Mouse (Mus musculus): Measurements from ENCODE around the gene Col17a1.

The Col17a1 gene

DNA sequence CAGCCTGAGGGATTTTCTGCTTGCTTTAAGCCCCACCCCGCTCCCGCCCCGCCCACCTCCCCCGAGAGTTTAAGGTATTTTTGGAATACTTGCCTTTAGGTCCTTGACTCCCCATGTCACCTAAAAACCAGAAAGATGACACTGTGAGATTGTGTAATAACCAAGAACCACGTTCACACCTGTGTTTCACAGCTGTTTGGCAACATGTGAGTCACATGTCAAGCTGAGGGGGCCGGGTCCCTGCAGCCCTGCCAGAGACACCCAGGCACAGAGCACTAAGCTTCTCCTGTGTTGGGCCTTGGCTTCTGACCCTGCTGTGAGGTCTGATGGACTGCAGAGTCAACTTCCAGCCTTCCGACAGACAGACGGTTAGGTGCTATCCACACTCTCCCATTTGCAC is 24.3 kb downstream of the Col17a1 start:
- no peak for DNase-seq (ENCODE audit: low spot score)

GRCm38 (mm10) chr19:47659765-47660408 is 32.0 kb downstream of the Col17a1 start:
- DNase-seq (ENCODE audit: low spot score): no peak

GRCm38 (mm10) chr19:47658914-47659535 is 32.9 kb downstream of the Col17a1 start:
- peak; percentile 77 for DNase-seq (ENCODE audit: low spot score)

DNA sequence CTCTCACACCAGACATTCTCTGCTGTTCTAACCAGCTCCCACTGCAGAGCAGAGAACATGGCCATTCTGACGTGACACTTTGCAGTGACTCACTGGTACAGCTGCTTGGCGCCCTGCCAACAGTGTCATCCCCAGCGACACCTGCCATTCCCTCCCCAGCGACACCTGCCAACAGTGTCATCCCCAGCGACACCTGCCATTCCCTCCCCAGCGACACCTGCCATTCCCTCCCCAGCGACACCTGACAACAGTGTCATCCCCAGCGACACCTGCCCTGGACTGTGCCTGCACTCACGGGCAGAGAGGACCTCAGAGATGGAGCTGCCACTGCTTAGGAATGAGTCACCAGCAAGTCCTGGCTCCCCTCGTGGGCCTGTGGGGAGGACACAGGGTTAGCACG is 37.0 kb downstream of the Col17a1 start:
- no peak for DNase-seq (ENCODE audit: low spot score)

DNA sequence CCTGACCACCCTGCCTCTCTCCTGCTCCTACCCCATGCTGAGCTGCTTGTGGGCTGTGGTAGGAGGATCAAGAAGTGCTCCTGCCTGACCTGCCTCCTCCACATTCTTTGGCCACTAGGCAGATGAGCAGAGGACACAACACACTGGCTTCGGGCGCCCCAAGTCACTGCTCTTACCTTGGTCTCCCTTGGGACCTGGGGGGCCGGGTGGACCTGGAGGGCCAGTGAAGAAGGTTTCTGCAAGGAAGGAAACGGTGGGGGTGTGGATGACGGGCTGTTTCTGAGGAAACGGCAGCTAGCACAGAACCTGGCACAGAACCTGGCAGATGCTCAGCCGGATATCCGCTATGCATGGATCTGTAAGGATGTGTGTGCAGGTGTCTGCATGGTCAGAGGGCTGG is 38.7 kb downstream of the Col17a1 start:
- DNase-seq (ENCODE audit: low spot score): no peak

- DNase-seq (ENCODE audit: low spot score): no peak
Measured at GRCm38 (mm10) chr19:47652255-47652654, 39.6 kb downstream of the Col17a1 start.

DNA sequence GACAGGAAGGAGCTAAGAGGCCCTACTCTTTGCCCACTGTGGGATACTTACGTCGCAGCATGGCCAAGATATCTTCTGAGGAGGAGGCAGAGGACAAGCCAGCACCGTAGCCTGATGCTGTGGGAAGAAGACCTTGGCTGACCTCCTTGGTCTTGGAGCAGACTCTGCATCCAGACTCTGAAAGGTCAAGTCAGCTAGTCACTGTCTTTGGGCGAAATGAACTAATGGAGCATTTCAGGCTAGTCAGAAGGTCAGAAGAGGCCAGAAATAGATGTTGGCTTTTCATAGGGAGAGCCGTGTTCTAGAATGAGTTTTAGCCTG is 40.8 kb downstream of the Col17a1 start:
- DNase-seq (ENCODE audit: low spot score): no peak

GRCm38 (mm10) chr19:47650366-47651159 is 41.3 kb downstream of the Col17a1 start:
- DNase-seq (ENCODE audit: low spot score): no peak

GRCm38 (mm10) chr19:47649071-47649470 is 42.8 kb downstream of the Col17a1 start:
- no peak for DNase-seq (ENCODE audit: low spot score)

- no peak for DNase-seq (ENCODE audit: low spot score)
Measured at GRCm38 (mm10) chr19:47646508-47647120, 45.3 kb downstream of the Col17a1 start.

- peak; percentile 6 for DNase-seq (ENCODE audit: low spot score)
Measured at GRCm38 (mm10) chr19:47645583-47645982, 46.3 kb downstream of the Col17a1 start.

DNA sequence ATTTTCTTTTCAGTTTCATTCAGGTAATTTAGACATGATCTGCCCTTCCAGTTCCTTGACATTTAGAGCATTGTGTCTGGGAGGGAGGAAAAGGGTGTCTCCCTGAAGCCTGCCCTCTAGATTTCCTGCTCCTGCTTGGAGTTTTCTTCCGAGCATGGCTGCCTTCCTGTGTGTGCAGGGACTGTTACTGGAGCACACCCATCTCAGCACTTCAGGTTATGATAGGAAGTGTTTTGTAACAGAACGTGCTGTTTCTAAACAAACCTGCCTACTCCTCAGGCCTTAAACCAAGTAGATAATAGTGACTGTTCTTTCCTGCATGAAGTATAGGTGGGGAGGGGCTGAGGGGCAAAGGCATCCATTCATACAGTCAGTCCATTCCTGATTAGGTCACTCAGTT is 48.0 kb downstream of the Col17a1 start:
- DNase-seq (ENCODE audit: low spot score): no peak

DNA sequence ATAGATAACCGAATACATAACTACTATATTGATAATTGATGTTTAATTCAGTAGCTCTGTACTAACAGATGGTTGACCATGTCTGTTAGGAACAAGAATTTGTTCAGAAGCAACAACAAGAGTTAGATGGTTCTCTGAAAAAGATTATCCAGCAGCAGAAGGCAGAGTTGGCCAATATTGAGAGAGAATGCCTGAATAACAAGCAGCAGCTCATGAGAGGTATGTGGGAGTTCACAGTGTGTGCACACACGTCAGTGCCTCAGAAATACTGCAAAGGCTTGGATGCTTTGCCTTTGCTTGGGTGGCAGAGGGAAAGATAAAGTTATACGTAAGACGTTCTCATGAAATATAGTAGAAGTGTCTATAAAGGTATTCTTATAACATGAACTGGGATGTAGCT is 56.5 kb downstream of the Col17a1 start:
- DNase-seq (ENCODE audit: low spot score): no peak

DNA sequence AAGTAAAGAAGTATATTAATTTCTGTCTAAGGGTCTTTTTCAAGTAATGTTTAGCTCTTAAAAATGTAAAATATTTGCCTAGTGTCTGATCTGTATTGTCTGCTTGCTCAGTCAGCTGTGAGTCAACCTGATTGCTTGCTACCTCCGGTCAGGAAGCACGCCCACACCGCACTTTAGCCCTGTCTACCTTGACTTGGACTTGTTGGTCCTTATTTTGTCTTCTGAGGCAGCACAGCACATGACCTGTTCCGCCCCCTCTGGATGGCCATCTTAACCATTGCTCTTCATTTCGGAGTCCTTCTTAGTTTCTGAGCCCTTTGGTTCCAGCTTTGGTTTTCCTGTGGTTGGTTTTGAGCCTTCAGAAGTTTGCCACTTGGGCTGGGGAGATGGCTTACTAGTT is 60.1 kb downstream of the Col17a1 start:
- no peak for DNase-seq (ENCODE audit: low spot score)

DNA sequence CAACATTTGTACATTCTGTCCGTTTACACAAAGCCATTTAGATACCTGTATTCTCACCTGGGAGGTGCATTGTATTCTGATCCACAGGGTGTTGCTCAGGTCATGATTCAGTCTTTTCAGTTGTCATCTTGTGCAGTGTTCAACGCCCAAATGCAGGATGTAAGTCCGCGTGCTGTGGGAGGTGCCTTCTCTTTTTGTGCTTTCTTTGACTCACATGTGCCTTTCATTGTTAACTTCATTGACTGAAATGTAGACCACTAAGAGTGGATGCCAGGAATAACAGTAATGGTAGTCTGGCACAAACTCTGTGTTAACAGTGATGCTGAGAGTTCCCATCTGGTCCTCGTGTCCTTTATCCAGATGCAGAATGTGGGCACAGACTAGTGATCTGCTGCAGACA is 61.5 kb downstream of the Col17a1 start:
- no peak for DNase-seq (ENCODE audit: low spot score)

DNA sequence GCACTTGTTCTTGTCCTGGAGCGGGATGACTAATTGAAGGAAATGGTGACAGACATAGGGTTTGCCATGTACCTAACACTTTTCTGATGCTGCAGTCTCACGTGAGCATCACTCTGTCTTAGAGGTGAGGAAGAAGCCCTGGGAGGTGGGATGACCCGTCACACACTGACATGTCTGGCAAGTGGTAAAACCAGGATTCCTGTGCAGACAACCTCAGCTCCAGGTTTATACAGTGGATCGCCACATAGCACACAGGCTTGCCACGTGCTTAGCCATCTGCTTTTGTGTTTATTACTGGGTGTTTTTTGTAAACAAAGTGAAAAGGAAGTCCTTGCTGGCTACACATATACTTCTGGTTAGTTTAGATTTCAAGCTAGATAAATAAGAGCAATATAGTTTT is 62.8 kb downstream of the Col17a1 start:
- DNase-seq (ENCODE audit: low spot score): no peak

DNA sequence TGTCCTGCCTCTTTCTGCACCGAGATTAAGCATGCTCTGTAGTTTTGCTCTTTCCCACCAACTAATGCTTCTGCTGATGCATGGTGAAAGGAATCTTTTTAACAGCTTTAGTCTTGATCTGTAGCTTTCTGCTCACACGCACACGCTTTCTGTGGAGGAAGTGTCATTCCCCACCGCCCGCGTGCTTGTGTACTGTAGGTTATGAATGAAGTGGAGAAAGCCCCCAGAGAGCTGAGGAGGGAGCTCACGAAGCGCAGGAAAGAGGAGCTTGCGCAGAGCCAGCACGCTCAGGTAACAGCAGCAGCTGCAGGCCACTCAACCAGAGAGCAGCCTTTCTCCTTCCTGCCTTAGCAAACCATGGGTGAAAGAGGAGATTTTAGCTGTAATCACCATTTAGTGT is 64.4 kb downstream of the Col17a1 start:
- DNase-seq (ENCODE audit: low spot score): no peak

DNA sequence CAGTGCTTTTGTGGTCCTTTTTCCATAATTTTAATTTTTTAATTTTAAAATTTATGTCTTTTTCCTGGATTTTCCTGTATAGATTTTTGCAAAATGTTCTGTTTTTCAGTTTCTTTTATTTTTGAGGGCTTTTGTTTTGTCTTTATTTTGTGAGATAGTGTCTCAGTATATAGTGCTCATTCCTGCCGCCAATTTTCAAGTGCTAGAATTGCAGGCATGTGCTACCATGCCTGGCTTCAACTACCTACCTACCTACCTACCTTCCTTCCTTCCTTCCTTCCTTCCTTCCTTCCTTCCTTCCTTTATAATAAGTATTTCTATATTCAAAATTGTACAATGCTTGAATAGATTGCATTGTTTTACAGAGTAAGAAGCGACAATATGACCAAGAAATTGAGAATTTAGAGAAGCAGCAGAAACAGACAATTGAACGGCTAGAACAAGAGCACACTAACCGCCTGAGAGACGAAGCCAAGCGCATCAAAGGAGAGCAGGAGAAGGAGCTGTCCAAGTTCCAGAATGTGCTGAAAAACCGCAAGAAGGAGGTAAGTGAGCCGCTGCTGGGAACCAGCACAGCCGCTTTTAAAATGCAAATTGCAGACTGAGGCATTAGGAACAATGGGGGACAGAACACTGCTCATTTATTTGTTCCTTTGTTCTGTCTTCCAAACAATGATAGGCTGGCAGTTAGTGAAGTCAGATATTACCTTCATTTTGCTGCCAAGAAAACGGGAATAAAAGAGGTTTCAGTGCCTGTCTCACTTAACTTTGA is 66.8 kb downstream of the Col17a1 start:
- DNase-seq (ENCODE audit: low spot score): peak; percentile 29

GRCm38 (mm10) chr19:47621478-47621877 is 70.4 kb downstream of the Col17a1 start:
- no peak for DNase-seq (ENCODE audit: low spot score)

DNA sequence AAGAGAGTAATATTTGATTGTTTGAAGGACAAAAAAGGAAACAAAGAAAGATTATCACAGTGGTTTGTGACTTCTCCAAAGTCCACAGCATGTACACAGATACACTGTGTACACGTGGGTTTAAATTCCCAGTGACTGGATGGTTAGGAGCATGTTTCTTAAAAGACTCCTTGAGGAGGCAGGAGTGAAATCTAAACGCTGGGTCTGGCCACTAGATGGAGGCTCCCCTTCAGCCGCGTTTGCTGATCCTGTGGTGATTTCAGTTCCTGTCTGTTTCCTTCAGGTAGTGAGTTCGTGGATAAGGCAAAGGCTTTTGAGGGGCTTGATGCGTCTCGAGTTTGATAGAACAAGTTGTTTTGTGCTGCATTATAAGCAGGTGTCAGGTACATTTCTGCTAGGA is 78.5 kb downstream of the Col17a1 start:
- DNase-seq (ENCODE audit: low spot score): peak; percentile 13

DNA sequence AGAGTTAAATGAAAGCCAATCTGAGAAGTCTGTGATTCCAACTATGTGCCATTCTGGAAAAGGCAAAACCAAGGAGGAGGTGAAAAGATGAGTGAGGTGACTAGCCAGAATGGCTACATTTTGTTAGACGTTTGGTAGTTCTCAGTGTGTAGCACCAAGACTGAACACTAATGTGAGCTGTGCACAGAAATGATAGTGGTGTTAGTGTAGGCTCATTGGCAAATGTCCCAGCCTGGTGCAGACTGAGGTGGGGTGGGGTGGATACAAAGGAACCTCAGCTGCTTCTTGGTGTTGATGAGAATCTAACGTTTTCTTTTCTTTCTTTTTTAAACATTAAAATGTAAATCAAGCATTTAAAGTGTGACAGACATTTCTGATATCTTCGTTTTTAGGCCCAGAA is 83.4 kb downstream of the Col17a1 start:
- no peak for DNase-seq (ENCODE audit: low spot score)
